Mouse (Mus musculus) cortical plate, adult 2 months (tissue): ENCODE data around the gene Slc12a9. TPM values are rescaled to one million over a fixed set of nuclear protein-coding genes. Genes with fewer than 3 reads are reported as not detected.

ENCODE experiments used
- H3K27ac ChIP-seq: fragments of 200-500 bp; 2 replicates; pipeline ENCODE4 v1.5.1; 2012; ENCODE audit warnings: low read length, control low read depth, inconsistent platforms; ENCODE audit not compliant: insufficient read depth
- H3K4me1 ChIP-seq: fragments of 200-500 bp; 2 replicates; pipeline ENCODE4 v1.6.1; 2011; ENCODE audit warnings: low read length; ENCODE audit not compliant: control insufficient read depth, insufficient read depth
- H3K4me3 ChIP-seq: fragments of 200-500 bp; 2 replicates; pipeline ENCODE4 v1.5.1; 2011; ENCODE audit warnings: mild to moderate bottlenecking, low read length, control low read depth; ENCODE audit not compliant: insufficient read depth
- CTCF ChIP-seq: fragments of 200-500 bp; IDR thresholded peaks from 2 replicates; pipeline ENCODE4 v1.5.1; 2011; ENCODE audit warnings: mild to moderate bottlenecking, control low read depth, low read length; ENCODE audit not compliant: insufficient read depth; ENCODE audit errors: extremely low read depth
- POLR2A ChIP-seq: fragments of 200-500 bp; IDR thresholded peaks from 2 replicates; pipeline ENCODE4 v1.6.1; 2011; ENCODE audit warnings: mild to moderate bottlenecking, low read length, control low read depth; ENCODE audit not compliant: insufficient read depth; ENCODE audit errors: extremely low read depth
- polyA plus RNA-seq: library from polyadenylated mRNA; depleted of rRNA; stranded (reverse); fragments of >200 nt; gene quantifications from 2 replicates; pipeline ENCODE4 v1.2.3, GENCODE M21; 2012

Gene Slc12a9
- polyA plus RNA-seq, 1 experiment: 34.0 TPM

GRCm38 (mm10) chr5:137347856-137348255 lies 14.5 kb upstream of the Slc12a9 start:
- no peak for TF ChIP-seq POLR2A
- no peak for TF ChIP-seq CTCF
- Histone ChIP-seq H3K4me3 (no peak overlapping the region), H3K4me1 (no peaks in the 10 kb centered on the region), H3K27ac (no peak overlapping the region)

DNA sequence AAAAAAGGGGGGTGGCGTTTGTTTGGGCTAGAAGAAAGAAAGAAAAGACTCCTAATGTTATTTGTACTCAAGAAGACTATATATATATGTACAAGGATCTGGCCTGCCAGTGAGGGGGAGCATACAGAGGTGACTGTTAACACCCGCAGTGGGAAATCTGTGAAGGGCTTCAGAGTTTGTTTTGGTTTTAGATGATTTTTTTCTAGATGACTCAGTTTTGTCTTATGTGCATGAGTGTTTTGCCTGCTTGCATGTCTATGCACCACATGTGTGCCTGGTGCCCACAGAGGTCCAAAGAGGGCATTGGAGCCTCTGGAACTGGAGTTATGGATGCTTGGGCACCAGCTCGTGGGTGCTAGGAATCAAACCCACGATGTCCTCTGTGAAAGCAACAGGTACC lies 13.6 kb upstream of the Slc12a9 start:
- Histone ChIP-seq H3K27ac (no peak overlapping the region), H3K4me3 (no peak overlapping the region), H3K4me1 (no peaks in the 10 kb centered on the region)
- TF ChIP-seq POLR2A (no peak), CTCF (no peak)

DNA sequence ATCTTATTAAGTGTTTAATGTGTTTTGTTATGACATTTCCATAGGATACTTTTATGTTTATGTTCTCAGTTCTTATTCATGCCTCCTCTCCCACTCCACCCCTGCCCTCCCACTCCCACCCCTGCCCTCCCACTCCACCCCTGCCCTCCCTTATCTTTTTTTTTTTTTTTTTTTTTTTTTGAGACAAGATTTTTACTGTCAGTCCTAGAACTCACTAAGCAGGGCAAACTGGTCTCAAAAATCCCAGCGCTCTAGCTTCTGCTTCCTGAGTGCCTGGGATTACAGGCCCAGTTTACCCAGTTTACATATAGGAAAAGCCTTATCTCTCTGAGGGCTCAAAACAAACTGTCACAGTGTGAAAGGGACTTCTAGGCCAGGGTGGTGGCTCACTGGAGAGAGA lies 13.0 kb upstream of the Slc12a9 start:
- Histone ChIP-seq H3K4me3 (no peak overlapping the region), H3K27ac (no peak overlapping the region), H3K4me1 (no peaks in the 10 kb centered on the region)
- TF ChIP-seq CTCF: no peak
- no peak for TF ChIP-seq POLR2A

GRCm38 (mm10) chr5:137345821-137346220 lies 12.4 kb upstream of the Slc12a9 start:
- H3K4me3 ChIP-seq: no peak overlapping the region
- H3K27ac ChIP-seq: no peak overlapping the region
- TF ChIP-seq CTCF (no peak), POLR2A (no peak)
- H3K4me1 ChIP-seq: no peaks in the 10 kb centered on the region

GRCm38 (mm10) chr5:137343869-137344268 lies 10.5 kb upstream of the Slc12a9 start:
- Histone ChIP-seq H3K27ac (no peak overlapping the region), H3K4me3 (no peak overlapping the region), H3K4me1 (no peaks in the 10 kb centered on the region)
- TF ChIP-seq CTCF: no peak
- TF ChIP-seq POLR2A: no peak

DNA sequence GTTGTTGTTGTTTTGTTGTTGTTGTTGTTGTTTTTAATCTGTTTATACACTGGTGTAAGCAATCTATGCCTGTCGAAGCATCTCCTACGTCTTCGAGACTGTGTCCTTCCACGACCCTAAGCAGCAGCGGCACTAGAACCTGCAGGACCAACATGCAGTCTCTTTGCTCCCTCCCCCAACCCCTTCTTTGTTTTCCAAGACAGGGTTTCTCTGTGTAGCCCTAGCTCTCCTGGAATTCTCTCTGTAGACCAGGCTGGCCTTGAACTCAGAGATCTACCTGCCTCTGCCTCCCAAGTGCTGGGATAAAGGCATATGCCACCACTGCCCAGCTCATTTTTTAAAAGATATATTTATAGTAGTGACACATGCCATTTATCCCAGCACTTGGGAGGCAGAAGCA lies 10.0 kb upstream of the Slc12a9 start:
- no peak overlapping the region for H3K27ac ChIP-seq
- no peaks in the 10 kb centered on the region for H3K4me1 ChIP-seq
- TF ChIP-seq CTCF (no peak), POLR2A (no peak)
- H3K4me3 ChIP-seq: no peak overlapping the region

- Histone ChIP-seq H3K4me1 (no peaks in the 10 kb centered on the region), H3K27ac (no peak overlapping the region), H3K4me3 (no peak overlapping the region)
- no peak for TF ChIP-seq POLR2A
- no peak for TF ChIP-seq CTCF
These were observed 9.1 kb upstream of the Slc12a9 start for GRCm38 (mm10) chr5:137342407-137343012.

DNA sequence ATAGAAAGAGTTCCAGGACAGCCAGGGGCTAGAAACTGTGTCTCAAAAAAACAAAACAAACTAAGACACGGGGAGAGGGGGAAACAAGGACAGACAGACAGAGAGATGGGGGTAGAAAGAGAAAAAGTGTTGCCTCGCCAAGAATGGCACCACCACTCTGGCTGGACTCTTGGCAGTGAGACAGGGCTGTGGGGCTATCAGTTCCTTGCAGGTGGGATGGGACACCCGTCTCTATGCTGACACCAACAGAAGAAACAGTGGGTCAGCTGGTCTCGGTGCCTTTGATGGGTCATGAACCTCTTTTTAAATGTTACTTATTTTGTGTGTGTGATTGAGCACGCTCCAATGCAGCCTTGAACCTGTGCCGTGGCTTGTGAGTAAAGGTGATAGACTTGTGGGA lies 6.8 kb upstream of the Slc12a9 start:
- no peak overlapping the region for H3K27ac ChIP-seq
- TF ChIP-seq POLR2A: no peak
- no peak for TF ChIP-seq CTCF
- no peaks in the 10 kb centered on the region for H3K4me1 ChIP-seq
- H3K4me3 ChIP-seq: 0 out of 2 replicates have a peak overlapping the region, but pooled peaks have one; percentile 61

- Histone ChIP-seq H3K4me1 (no peaks in the 10 kb centered on the region), H3K4me3 (peak overlapping the region; percentile 61), H3K27ac (no peak overlapping the region)
- TF ChIP-seq POLR2A (0 out of 2 replicates have a peak, but pooled peaks have one; percentile 35), CTCF (no peak)
These were observed 6.0 kb upstream of the Slc12a9 start for GRCm38 (mm10) chr5:137339290-137339979.

- TF ChIP-seq POLR2A (no peak), CTCF (no peak)
- H3K4me3 ChIP-seq: peak overlapping the region; percentile 61
- no peaks in the 10 kb centered on the region for H3K4me1 ChIP-seq
- H3K27ac ChIP-seq: peak overlapping the region; percentile 14; the same call in 1 of the 2 replicates
These were observed 5.4 kb upstream of the Slc12a9 start for GRCm38 (mm10) chr5:137338663-137339289.
